Mouse (Mus musculus) erythroblast, embryonic 14.5 days (primary cell): ENCODE data around the gene Phf24. TPM values are rescaled to one million over a fixed set of nuclear protein-coding genes. Genes with fewer than 3 reads are reported as not detected.

Experiments used
- H3K27me3 ChIP-seq: 2 replicates; pipeline ENCODE4 v1.6.1; 2012; ENCODE audit warnings: inconsistent platforms; ENCODE audit not compliant: control insufficient read depth
- H3K36me3 ChIP-seq: 2 replicates; pipeline ENCODE4 v1.6.1; 2012; ENCODE audit warnings: mild to moderate bottlenecking, inconsistent platforms; ENCODE audit not compliant: control insufficient read depth
- H3K4me1 ChIP-seq: 2 replicates; pipeline ENCODE4 v1.6.1; 2012; ENCODE audit warnings: inconsistent platforms; ENCODE audit not compliant: control insufficient read depth
- H3K4me3 ChIP-seq: replicated peaks from 2 replicates; pipeline ENCODE3; 2012; ENCODE audit warnings: moderate library complexity, mild to moderate bottlenecking, inconsistent platforms
- H3K9me3 ChIP-seq: 2 replicates; pipeline ENCODE4 v1.6.1; 2012; ENCODE audit warnings: low read length, inconsistent platforms, mixed read lengths; ENCODE audit not compliant: control insufficient read depth
- GATA1 ChIP-seq: IDR thresholded peaks from 2 replicates; pipeline ENCODE4 v1.6.1; 2012; ENCODE audit warnings: low read length, inconsistent platforms, mixed read lengths
- TAL1 ChIP-seq: IDR thresholded peaks from 3 replicates; pipeline ENCODE4 v1.6.1; 2012; ENCODE audit warnings: low read length, inconsistent platforms, mixed read lengths
- polyA plus RNA-seq: library from polyadenylated mRNA; stranded (reverse); fragments of >175 nt; gene quantifications from 2 replicates; pipeline ENCODE4 v1.2.3, GENCODE M21; 2012

Phf24 gene
- polyA plus RNA-seq, 1 experiment: not detected

- no peaks in the 10 kb centered on the region for H3K9me3 ChIP-seq
- TF ChIP-seq TAL1: no peak
- no peak for TF ChIP-seq GATA1
- H3K4me3 ChIP-seq: no peak overlapping the region
- peaks cover 24% of the 10 kb centered on the region for H3K27me3 ChIP-seq
- H3K36me3 ChIP-seq: no peaks in the 10 kb centered on the region
- H3K4me1 ChIP-seq: no peaks in the 10 kb centered on the region
Observed at GRCm38 (mm10) chr4:42922461-42922860, 6.0 kb downstream of the Phf24 start.

DNA sequence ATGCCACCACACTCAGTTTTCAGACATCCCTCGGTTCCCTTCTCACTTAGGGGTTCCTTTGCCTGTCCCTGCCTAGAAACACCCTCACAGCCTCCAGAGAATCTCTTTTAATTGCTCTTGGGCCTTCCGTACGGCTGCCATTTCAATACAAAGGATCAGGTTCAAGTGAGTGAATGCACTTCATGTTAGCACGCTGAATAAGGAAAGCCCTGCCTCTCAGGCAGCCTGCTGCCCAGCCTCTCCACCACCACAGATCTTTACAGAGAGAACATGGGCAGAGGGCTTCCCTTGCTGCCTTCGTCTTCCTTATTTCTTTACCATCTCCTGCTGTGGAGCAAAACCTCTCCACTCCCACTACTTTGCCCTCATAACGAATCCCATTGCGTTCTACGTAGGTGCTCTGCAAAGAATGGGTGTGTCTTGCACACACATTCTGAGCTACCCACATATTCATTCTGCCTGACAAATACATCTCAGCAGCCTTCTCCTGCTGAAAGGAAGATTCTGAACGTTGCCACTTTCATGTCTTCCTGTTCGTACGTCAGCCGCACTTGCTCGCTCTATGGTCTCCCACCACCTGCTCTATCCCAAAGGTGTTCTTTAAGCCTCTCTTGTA, 7.7 kb downstream of the Phf24 start:
- no peaks in the 10 kb centered on the region for H3K9me3 ChIP-seq
- TF ChIP-seq TAL1 (no peak), GATA1 (no peak)
- peaks cover 7% of the 10 kb centered on the region for H3K27me3 ChIP-seq
- H3K4me1 ChIP-seq: no peaks in the 10 kb centered on the region
- no peak overlapping the region for H3K4me3 ChIP-seq
- no peaks in the 10 kb centered on the region for H3K36me3 ChIP-seq

GRCm38 (mm10) chr4:42928209-42928608, 11.7 kb downstream of the Phf24 start:
- H3K4me1 ChIP-seq: no peaks in the 10 kb centered on the region
- H3K36me3 ChIP-seq: no peaks in the 10 kb centered on the region

GRCm38 (mm10) chr4:42928952-42929351, 12.5 kb downstream of the Phf24 start:
- Histone ChIP-seq H3K27me3 (peaks cover 16% of the 10 kb centered on the region), H3K4me1 (peaks cover 6% of the 10 kb centered on the region), H3K4me3 (no peak overlapping the region), H3K36me3 (no peaks in the 10 kb centered on the region), H3K9me3 (no peaks in the 10 kb centered on the region)
- TF ChIP-seq TAL1 (no peak), GATA1 (no peak)

More at GRCm38 (mm10) chr4:42928209-42928608, 11.7 kb downstream of the Phf24 start:
- TF ChIP-seq GATA1: no peak
- no peak for TF ChIP-seq TAL1
- H3K4me3 ChIP-seq: no peak overlapping the region
- no peaks in the 10 kb centered on the region for H3K9me3 ChIP-seq
- peaks cover 10% of the 10 kb centered on the region for H3K27me3 ChIP-seq

DNA sequence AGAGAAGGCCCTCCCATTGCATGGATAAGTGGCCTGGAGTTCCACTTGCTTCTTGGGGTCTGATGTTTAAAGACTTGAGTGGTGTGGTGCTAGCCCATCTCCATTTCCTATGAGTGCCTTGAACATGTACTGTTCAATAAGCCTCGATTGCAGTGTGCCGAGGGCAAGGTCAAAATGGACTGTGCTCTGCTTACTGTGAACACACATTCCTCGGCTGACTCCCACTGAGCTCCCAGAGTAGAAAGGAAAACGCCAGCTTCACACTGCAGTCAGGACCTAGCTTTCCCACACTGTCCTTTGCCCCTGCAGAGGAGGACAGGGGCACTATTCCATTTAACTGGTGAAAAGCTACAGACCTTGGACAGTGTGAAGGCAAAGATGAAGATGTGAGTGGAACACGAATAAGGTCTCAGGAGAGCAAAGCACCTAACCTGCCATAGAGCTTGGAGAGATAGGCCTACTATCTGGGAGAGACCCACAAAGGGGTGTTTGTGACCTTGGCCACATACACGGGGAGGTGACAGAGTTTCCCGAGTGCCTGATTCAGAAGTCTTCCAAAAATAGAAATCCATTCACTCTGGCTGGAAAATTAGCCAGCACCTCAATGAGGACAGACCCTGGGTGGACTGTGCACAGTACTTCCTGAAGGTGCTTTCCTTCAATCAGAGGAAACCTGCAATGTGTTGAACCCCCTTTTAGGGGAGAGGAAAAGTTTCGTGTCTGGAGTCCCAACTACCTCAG, 15.9 kb downstream of the Phf24 start:
- Histone ChIP-seq H3K36me3 (no peaks in the 10 kb centered on the region), H3K4me3 (no peak overlapping the region), H3K27me3 (peaks cover 17% of the 10 kb centered on the region), H3K9me3 (no peaks in the 10 kb centered on the region), H3K4me1 (peaks cover 6% of the 10 kb centered on the region)
- TF ChIP-seq TAL1: no peak

- Histone ChIP-seq H3K27me3 (peaks cover 25% of the 10 kb centered on the region), H3K9me3 (no peaks in the 10 kb centered on the region), H3K36me3 (no peaks in the 10 kb centered on the region), H3K4me1 (peaks cover 6% of the 10 kb centered on the region), H3K4me3 (no peak overlapping the region)
- TF ChIP-seq GATA1 (no peak), TAL1 (no peak)
Observed at GRCm38 (mm10) chr4:42933630-42934029, 17.2 kb downstream of the Phf24 start.

- H3K36me3 ChIP-seq: no peaks in the 10 kb centered on the region
- H3K4me1 ChIP-seq: no peaks in the 10 kb centered on the region
- no peak for TF ChIP-seq GATA1
- TF ChIP-seq TAL1: no peak
- H3K4me3 ChIP-seq: no peak overlapping the region
- peaks cover 8% of the 10 kb centered on the region for H3K27me3 ChIP-seq
- H3K9me3 ChIP-seq: no peaks in the 10 kb centered on the region
Observed at GRCm38 (mm10) chr4:42941396-42941795, 24.9 kb downstream of the Phf24 start.

DNA sequence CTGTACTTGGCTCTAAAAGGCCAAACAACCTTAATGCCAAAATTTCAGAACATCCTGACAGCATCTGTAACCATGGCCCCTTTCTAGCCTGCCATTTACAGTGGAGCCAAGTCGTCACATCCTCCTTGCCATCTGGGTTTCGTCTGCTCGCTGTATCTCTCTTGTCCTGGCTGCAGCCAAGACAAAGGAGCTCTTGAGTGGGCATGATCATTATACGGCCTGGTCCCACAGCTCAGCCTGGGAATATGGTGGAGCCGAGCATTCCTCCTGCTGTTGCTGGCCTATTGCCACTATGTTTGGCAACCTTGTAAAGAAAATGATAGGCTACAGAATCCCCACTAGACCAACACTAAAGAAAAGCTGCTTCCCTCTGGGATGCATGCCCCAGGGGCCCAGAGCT, 26.9 kb downstream of the Phf24 start:
- no peak overlapping the region for H3K4me3 ChIP-seq
- TF ChIP-seq TAL1: no peak
- H3K4me1 ChIP-seq: no peaks in the 10 kb centered on the region
- peaks cover 17% of the 10 kb centered on the region for H3K27me3 ChIP-seq
- no peaks in the 10 kb centered on the region for H3K36me3 ChIP-seq
- no peaks in the 10 kb centered on the region for H3K9me3 ChIP-seq

GRCm38 (mm10) chr4:42944185-42944584, 27.7 kb downstream of the Phf24 start:
- no peak for TF ChIP-seq GATA1
- TF ChIP-seq TAL1: no peak
- Histone ChIP-seq H3K4me1 (no peaks in the 10 kb centered on the region; the same call in 1 of the 2 replicates), H3K9me3 (no peaks in the 10 kb centered on the region), H3K27me3 (peaks cover 24% of the 10 kb centered on the region), H3K4me3 (no peak overlapping the region), H3K36me3 (no peaks in the 10 kb centered on the region)

- Histone ChIP-seq H3K4me3 (no peak overlapping the region), H3K9me3 (no peaks in the 10 kb centered on the region), H3K36me3 (no peaks in the 10 kb centered on the region), H3K27me3 (peaks cover 32% of the 10 kb centered on the region), H3K4me1 (peaks cover 8% of the 10 kb centered on the region)
- no peak for TF ChIP-seq GATA1
- TF ChIP-seq TAL1: no peak
Observed at GRCm38 (mm10) chr4:42945043-42945442, 28.6 kb downstream of the Phf24 start.
